In genomic region chr10:31525705-31526104, GRCm38 (mm10) we compare ENCODE assay signal across 23 mouse cellular contexts.
"Had no signal": no experiment of that assay in that cellular context is flagged by ENCODE, and none has a peak within 500 bp of the region (broad histone marks: within the 10 kb centered on the region; RNA-seq: fewer than 3 reads in every experiment).

No protein-coding gene starts in this region.

- H3K4me1 ChIP-seq: liver, embryonic 13.5 days; lung, embryonic 15.5 days; stomach, embryonic 15.5 days had no signal

- H3K27ac ChIP-seq: layer of hippocampus, adult 2 months; limb, embryonic 10.5 days; limb, embryonic 13.5 days; liver, embryonic 13.5 days; lung, embryonic 15.5 days; midbrain, embryonic 10.5 days; midbrain, embryonic 13.5 days; neural tube, embryonic 13.5 days; stomach, embryonic 15.5 days had no signal

- H3K27me3 ChIP-seq: limb, embryonic 13.5 days; liver, embryonic 13.5 days; lung, embryonic 15.5 days; megakaryocyte, embryonic 14.5 days; midbrain, embryonic 13.5 days; neural tube, embryonic 13.5 days; stomach, embryonic 15.5 days had no signal

- H3K36me3 ChIP-seq: liver, embryonic 13.5 days; lung, embryonic 15.5 days; midbrain, embryonic 13.5 days; neural tube, embryonic 13.5 days; stomach, embryonic 15.5 days had no signal

- DNase-seq: kidney, adult 8-10 months; kidney, postnatal 14 days; kidney, postnatal 4 days; layer of hippocampus, adult 9-11 months; liver, embryonic 13.5 days; lung, adult 18-20 months; lung, postnatal 10 days; lung, postnatal 36 days; retina, postnatal 1 day; right cerebral cortex, postnatal 25 days; spleen, adult 18-20 months; thymus, postnatal 25 days had no signal

- H3K4me3 ChIP-seq: layer of hippocampus, adult 2 months; limb, embryonic 10.5 days; limb, embryonic 13.5 days; liver, embryonic 13.5 days; lung, embryonic 15.5 days; megakaryocyte, embryonic 14.5 days; midbrain, embryonic 10.5 days; midbrain, embryonic 13.5 days; myocyte; neural tube, embryonic 13.5 days; stomach, embryonic 15.5 days had no signal

- H3K9me3 ChIP-seq: limb, embryonic 10.5 days; limb, embryonic 13.5 days; liver, embryonic 13.5 days; lung, embryonic 15.5 days; megakaryocyte, embryonic 14.5 days; midbrain, embryonic 10.5 days; midbrain, embryonic 13.5 days; neural tube, embryonic 13.5 days; stomach, embryonic 15.5 days had no signal

- H3K4me2 ChIP-seq: limb, embryonic 13.5 days; liver, embryonic 13.5 days; lung, embryonic 15.5 days; midbrain, embryonic 13.5 days; neural tube, embryonic 13.5 days; stomach, embryonic 15.5 days had no signal

- ATAC-seq: midbrain, embryonic 13.5 days; midbrain, embryonic 16.5 days had no signal

- H3K9ac ChIP-seq: limb, embryonic 13.5 days; liver, embryonic 13.5 days; lung, embryonic 15.5 days; midbrain, embryonic 13.5 days; neural tube, embryonic 13.5 days; stomach, embryonic 15.5 days had no signal
